Mouse (Mus musculus): Measurements from ENCODE around the gene Hsd17b13.

DNA sequence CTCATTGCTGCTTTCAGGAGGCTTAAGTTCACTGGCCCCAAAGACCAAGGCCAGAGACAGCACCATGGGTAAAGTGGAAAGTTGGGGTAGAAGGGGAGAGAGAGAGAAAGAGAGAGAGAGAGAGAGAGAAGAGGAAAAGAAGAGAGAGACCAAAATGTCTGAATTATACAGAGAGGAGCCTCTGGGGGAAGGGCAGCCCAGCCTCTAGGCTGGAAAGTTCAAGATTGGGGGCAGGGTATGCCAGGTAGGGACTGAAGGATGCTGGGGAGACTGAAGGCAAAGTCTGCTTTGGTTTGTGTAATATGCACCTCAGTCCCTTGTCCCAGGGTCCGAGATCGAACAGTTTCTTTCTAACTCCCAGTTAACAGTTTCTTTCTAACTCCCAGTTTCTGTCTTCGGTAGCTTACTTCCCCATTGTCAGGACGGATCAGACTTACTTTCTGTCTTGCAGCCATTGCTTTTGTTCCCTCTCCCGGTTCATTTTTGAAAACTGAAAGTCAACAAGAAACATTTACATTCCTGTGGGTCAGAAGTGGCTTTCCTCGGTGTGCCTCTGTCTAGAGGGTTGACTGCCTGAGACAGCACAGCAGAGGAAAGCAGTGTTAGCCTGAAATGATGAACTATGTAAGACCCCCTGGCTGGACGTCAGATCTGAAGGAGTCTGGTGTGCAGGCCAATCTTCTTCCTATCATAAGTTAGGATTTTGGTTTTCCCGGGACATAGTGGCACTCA lies 46.2 kb upstream of the Hsd17b13 start:
- no peak for TF ChIP-seq CTCF (IDR thresholded peaks at IDR 0.05)
- TF ChIP-seq EP300 (IDR thresholded peaks at IDR 0.05) = peak; percentile 43; the same call in 1 of the 2 replicates
